Mouse (Mus musculus) adrenal gland, postnatal 36 days (tissue): ENCODE data around the gene Zfp879. TPM values are rescaled to one million over a fixed set of nuclear protein-coding genes. Genes with fewer than 3 reads are reported as not detected.

Experiments used
- total RNA-seq, 2 experiments: library from RNA; stranded (reverse); gene quantifications; 2 replicates each; pipeline ENCODE4 v1.2.3; 2021

The Zfp879 gene
- total RNA-seq, 2 experiments from 2014 or later: 0.56 to 0.69 TPM

Other genes with a start within 250 kb of the Zfp879 start
- 10 to 100 TPM in 1 of 2 experiments, 1 to 10 TPM in 1; 6.4 to 13.1 TPM for gene Adamts2, start 239.5 kb downstream of the Zfp879 start, total RNA-seq
- 1 to 10 TPM; 4.0 to 6.2 TPM for gene Zfp354c, start 13.8 kb downstream of the Zfp879 start, total RNA-seq
- not detected for gene Grm6, start 9.1 kb upstream of the Zfp879 start, total RNA-seq
- gene Zfp454, start 46.1 kb upstream of the Zfp879 start, total RNA-seq: 1 to 10 TPM; 2.5 to 3.4 TPM
- gene Zfp2, start 74.6 kb upstream of the Zfp879 start, total RNA-seq: 1 to 10 TPM; 5.6 to 9.3 TPM
- 1 to 10 TPM; 2.8 TPM for gene Zfp354b, start 90.1 kb upstream of the Zfp879 start, total RNA-seq
- gene 4933414I15Rik, start 102.2 kb upstream of the Zfp879 start, total RNA-seq: not detected
- not detected for gene Prop1, start 112.2 kb upstream of the Zfp879 start, total RNA-seq
- gene Olfr1378, start 125.0 kb upstream of the Zfp879 start, total RNA-seq: not detected
- not detected for gene Olfr1377, start 140.4 kb upstream of the Zfp879 start, total RNA-seq
- not detected for gene Olfr51, start 162.0 kb upstream of the Zfp879 start, total RNA-seq
- under 1 TPM; 0.33 to 0.76 TPM for gene Olfr54, start 172.7 kb upstream of the Zfp879 start, total RNA-seq
- not detected for gene Olfr1375, start 206.6 kb upstream of the Zfp879 start, total RNA-seq
- gene Zfp354a, start 217.7 kb upstream of the Zfp879 start, total RNA-seq: 1 to 10 TPM; 4.8 to 6.4 TPM